Mouse (Mus musculus): Measurements from ENCODE around the gene Sdccag8. TPM values are rescaled to one million over a fixed set of nuclear protein-coding genes. Genes with fewer than 3 reads are reported as not detected.

Sdccag8 gene
- polyA plus RNA-seq, 1 experiment: 5.9 TPM

DNA sequence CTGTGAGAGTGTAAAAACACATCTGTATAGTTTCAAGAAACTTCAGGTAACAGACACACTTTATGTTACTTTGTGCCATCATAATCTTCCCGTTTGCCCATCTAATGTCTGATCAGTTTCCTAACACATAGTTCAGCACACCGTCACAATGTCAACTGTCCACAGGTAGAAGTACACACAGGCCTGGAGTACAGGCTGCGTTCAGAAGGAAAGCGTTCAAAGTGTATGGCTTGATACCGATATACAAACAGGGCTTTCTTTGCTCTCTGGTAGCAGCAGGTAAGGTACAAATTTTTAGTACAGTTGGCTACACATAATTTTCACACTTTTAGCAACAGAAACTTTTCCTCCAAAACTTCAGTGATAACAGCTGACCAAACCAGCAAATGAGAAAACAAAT, 205.2 kb downstream of the Sdccag8 start:
- TF ChIP-seq POLR2A (IDR thresholded peaks at IDR 0.05; ENCODE audit: insufficient read depth, low read length) (no peak), CTCF (IDR thresholded peaks at IDR 0.05; ENCODE audit: low read depth, low read length) (no peak), EP300 (IDR thresholded peaks at IDR 0.05; ENCODE audit: insufficient read depth, low read depth, low read length) (no peak)
- no peak overlapping the region for H3K4me3 ChIP-seq (ENCODE audit: low read depth, low read length)
- no peaks in the 10 kb centered on the region for H3K9me3 ChIP-seq (replicated peaks; ENCODE audit: control insufficient read depth, insufficient read depth, low read length, poor library complexity, severe bottlenecking)
- H3K27me3 ChIP-seq (ENCODE audit: control insufficient read depth, insufficient read depth, low read length, poor library complexity, severe bottlenecking): no peaks in the 10 kb centered on the region
- H3K9ac ChIP-seq (ENCODE audit: low read depth, poor library complexity, severe bottlenecking): no peak overlapping the region
- no peaks in the 10 kb centered on the region for H3K36me3 ChIP-seq (ENCODE audit: control insufficient read depth, insufficient read depth, low read length, poor library complexity, severe bottlenecking)
- H3K4me1 ChIP-seq (ENCODE audit: control insufficient read depth, insufficient read depth, low read length): no peaks in the 10 kb centered on the region
- no peak overlapping the region for H3K27ac ChIP-seq (ENCODE audit: insufficient read depth, low read length)

DNA sequence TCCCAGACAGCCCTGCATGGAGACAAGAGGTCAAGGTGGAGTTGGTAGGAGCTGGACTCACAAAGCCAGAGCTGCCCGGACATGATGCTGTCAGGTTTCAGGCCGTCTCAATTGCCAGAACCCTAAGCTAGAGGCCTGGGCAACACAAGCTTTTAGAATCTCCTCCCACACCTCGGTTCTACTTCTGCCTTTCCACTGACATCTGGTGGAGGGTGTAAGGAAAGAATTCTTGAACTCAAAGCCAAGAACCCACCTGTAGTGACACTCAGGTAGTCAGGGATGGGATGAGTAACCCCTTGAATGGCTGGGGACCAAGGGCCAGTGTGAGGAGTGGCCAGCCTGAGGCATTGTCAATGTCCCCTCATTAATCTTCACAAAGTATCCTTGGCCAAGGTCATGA, 208.3 kb downstream of the Sdccag8 start:
- no peak for TF ChIP-seq EP300 (IDR thresholded peaks at IDR 0.05; ENCODE audit: insufficient read depth, low read depth, low read length)
- no peak for TF ChIP-seq POLR2A (IDR thresholded peaks at IDR 0.05; ENCODE audit: insufficient read depth, low read length)
- no peak for TF ChIP-seq CTCF (IDR thresholded peaks at IDR 0.05; ENCODE audit: low read depth, low read length)
- no peak overlapping the region for H3K4me3 ChIP-seq (ENCODE audit: low read depth, low read length)
- no peak overlapping the region for H3K27ac ChIP-seq (ENCODE audit: insufficient read depth, low read length)
- no peak overlapping the region for H3K9ac ChIP-seq (ENCODE audit: low read depth, poor library complexity, severe bottlenecking)
- no peaks in the 10 kb centered on the region for H3K27me3 ChIP-seq (ENCODE audit: control insufficient read depth, insufficient read depth, low read length, poor library complexity, severe bottlenecking)
- no peaks in the 10 kb centered on the region for H3K4me1 ChIP-seq (ENCODE audit: control insufficient read depth, insufficient read depth, low read length)
- H3K9me3 ChIP-seq (replicated peaks; ENCODE audit: control insufficient read depth, insufficient read depth, low read length, poor library complexity, severe bottlenecking): no peaks in the 10 kb centered on the region
- no peaks in the 10 kb centered on the region for H3K36me3 ChIP-seq (ENCODE audit: control insufficient read depth, insufficient read depth, low read length, poor library complexity, severe bottlenecking)

DNA sequence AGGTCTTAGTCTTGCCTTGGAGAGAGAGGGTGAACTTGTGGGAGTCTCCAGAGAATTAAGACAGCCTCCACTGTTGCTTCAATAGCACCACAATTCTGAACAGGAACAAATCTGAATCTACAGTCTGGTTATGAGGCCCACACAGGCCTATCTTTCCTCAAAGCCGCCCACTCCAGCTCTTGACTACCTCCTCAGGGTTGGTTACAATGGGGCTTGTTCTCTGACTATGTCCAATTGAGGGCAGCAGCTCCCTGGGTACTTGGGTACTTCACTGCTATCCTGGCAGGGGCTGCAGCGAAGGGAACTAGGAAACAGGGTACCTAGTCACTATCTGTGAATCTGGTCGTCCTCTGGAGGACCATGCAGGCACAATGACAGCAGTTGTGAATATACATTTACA, 213.2 kb downstream of the Sdccag8 start:
- Histone ChIP-seq H3K36me3 (ENCODE audit: control insufficient read depth, insufficient read depth, low read length, poor library complexity, severe bottlenecking) (no peaks in the 10 kb centered on the region), H3K4me3 (ENCODE audit: low read depth, low read length) (no peak overlapping the region), H3K9ac (ENCODE audit: low read depth, poor library complexity, severe bottlenecking) (no peak overlapping the region), H3K27me3 (ENCODE audit: control insufficient read depth, insufficient read depth, low read length, poor library complexity, severe bottlenecking) (no peaks in the 10 kb centered on the region), H3K27ac (ENCODE audit: insufficient read depth, low read length) (no peak overlapping the region), H3K9me3 (replicated peaks; ENCODE audit: control insufficient read depth, insufficient read depth, low read length, poor library complexity, severe bottlenecking) (no peaks in the 10 kb centered on the region), H3K4me1 (ENCODE audit: control insufficient read depth, insufficient read depth, low read length) (no peaks in the 10 kb centered on the region)
- no peak for TF ChIP-seq POLR2A (IDR thresholded peaks at IDR 0.05; ENCODE audit: insufficient read depth, low read length)
- no peak for TF ChIP-seq CTCF (IDR thresholded peaks at IDR 0.05; ENCODE audit: low read depth, low read length)
- no peak for TF ChIP-seq EP300 (IDR thresholded peaks at IDR 0.05; ENCODE audit: insufficient read depth, low read depth, low read length)

DNA sequence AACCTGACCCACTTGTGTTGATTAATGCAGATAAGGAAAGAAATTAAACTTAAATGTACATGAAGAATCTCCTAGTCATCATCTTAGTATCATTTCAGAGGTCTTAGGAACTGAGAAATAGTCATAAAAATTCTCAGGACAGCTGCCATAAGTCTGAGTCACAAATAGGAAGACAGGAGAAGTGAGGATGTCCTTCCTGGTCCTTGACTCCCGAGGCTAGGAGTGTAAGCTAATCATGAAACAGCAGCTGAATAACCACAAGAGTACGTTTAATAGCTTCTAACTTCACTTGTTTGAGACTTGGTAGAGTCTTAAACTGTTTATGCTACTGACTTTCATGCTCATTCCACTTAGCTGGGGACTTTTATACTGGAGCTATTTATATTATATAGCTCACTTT, 214.6 kb downstream of the Sdccag8 start:
- no peak for TF ChIP-seq EP300 (IDR thresholded peaks at IDR 0.05; ENCODE audit: insufficient read depth, low read depth, low read length)
- TF ChIP-seq CTCF (IDR thresholded peaks at IDR 0.05; ENCODE audit: low read depth, low read length): no peak
- TF ChIP-seq POLR2A (IDR thresholded peaks at IDR 0.05; ENCODE audit: insufficient read depth, low read length): no peak
- H3K9ac ChIP-seq (ENCODE audit: low read depth, poor library complexity, severe bottlenecking): no peak overlapping the region
- no peaks in the 10 kb centered on the region for H3K27me3 ChIP-seq (ENCODE audit: control insufficient read depth, insufficient read depth, low read length, poor library complexity, severe bottlenecking)
- H3K4me3 ChIP-seq (ENCODE audit: low read depth, low read length): no peak overlapping the region
- no peak overlapping the region for H3K27ac ChIP-seq (ENCODE audit: insufficient read depth, low read length)
- no peaks in the 10 kb centered on the region for H3K9me3 ChIP-seq (replicated peaks; ENCODE audit: control insufficient read depth, insufficient read depth, low read length, poor library complexity, severe bottlenecking)
- no peaks in the 10 kb centered on the region for H3K4me1 ChIP-seq (ENCODE audit: control insufficient read depth, insufficient read depth, low read length)
- H3K36me3 ChIP-seq (ENCODE audit: control insufficient read depth, insufficient read depth, low read length, poor library complexity, severe bottlenecking): no peaks in the 10 kb centered on the region

DNA sequence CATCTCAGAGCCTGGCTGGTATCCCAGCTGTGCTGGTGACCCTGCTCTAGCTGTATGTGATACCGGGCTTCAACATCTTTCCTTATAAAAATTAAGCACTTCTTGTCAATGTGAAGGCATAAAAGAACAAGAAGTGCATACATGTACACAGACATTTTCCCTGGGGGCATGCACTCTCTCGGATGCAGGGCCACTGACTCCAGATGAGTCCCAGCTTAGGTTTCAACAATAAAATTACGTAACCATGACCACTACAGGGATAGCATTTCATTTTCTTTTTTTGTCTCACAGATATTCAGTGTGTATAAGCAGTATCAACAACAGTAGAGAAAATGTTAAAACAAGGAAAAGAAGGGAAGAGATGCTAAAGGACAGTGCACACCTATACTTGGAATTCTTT, 216.2 kb downstream of the Sdccag8 start:
- Histone ChIP-seq H3K27ac (ENCODE audit: insufficient read depth, low read length) (no peak overlapping the region), H3K4me3 (ENCODE audit: low read depth, low read length) (no peak overlapping the region), H3K9ac (ENCODE audit: low read depth, poor library complexity, severe bottlenecking) (no peak overlapping the region), H3K9me3 (replicated peaks; ENCODE audit: control insufficient read depth, insufficient read depth, low read length, poor library complexity, severe bottlenecking) (no peaks in the 10 kb centered on the region), H3K27me3 (ENCODE audit: control insufficient read depth, insufficient read depth, low read length, poor library complexity, severe bottlenecking) (no peaks in the 10 kb centered on the region), H3K36me3 (ENCODE audit: control insufficient read depth, insufficient read depth, low read length, poor library complexity, severe bottlenecking) (no peaks in the 10 kb centered on the region), H3K4me1 (ENCODE audit: control insufficient read depth, insufficient read depth, low read length) (no peaks in the 10 kb centered on the region)
- TF ChIP-seq CTCF (IDR thresholded peaks at IDR 0.05; ENCODE audit: low read depth, low read length) (no peak), POLR2A (IDR thresholded peaks at IDR 0.05; ENCODE audit: insufficient read depth, low read length) (no peak), EP300 (IDR thresholded peaks at IDR 0.05; ENCODE audit: insufficient read depth, low read depth, low read length) (no peak)

DNA sequence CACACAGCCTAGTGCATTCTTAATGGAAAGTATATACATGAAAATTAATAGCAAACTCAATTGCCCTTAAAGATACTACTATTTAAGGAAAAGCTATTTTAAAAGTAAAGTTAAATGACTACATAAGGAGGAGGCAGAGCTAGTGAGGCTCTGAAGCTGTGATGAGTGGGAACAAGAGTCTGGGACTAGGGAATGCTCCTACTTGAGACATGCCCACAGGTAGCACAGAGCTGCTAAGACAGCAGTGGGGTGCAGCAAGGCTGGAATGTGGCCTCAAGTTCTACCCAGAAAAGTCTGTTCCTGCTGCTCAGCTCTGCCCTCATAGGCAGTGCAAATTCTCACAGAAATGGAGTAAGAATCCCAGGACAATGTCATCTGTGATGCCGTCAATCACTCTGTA, 216.7 kb downstream of the Sdccag8 start:
- no peaks in the 10 kb centered on the region for H3K9me3 ChIP-seq (replicated peaks; ENCODE audit: control insufficient read depth, insufficient read depth, low read length, poor library complexity, severe bottlenecking)
- H3K4me3 ChIP-seq (ENCODE audit: low read depth, low read length): no peak overlapping the region
- H3K27ac ChIP-seq (ENCODE audit: insufficient read depth, low read length): no peak overlapping the region
- no peak overlapping the region for H3K9ac ChIP-seq (ENCODE audit: low read depth, poor library complexity, severe bottlenecking)
- TF ChIP-seq EP300 (IDR thresholded peaks at IDR 0.05; ENCODE audit: insufficient read depth, low read depth, low read length) (no peak), POLR2A (IDR thresholded peaks at IDR 0.05; ENCODE audit: insufficient read depth, low read length) (no peak), CTCF (IDR thresholded peaks at IDR 0.05; ENCODE audit: low read depth, low read length) (no peak)
- no peaks in the 10 kb centered on the region for H3K4me1 ChIP-seq (ENCODE audit: control insufficient read depth, insufficient read depth, low read length)
- H3K36me3 ChIP-seq (ENCODE audit: control insufficient read depth, insufficient read depth, low read length, poor library complexity, severe bottlenecking): no peaks in the 10 kb centered on the region
- no peaks in the 10 kb centered on the region for H3K27me3 ChIP-seq (ENCODE audit: control insufficient read depth, insufficient read depth, low read length, poor library complexity, severe bottlenecking)

All from ES-Bruce4 (cell line).